Mouse (Mus musculus) C2C12 (cell line): ENCODE data around the gene Trpv4.

Source experiments
- CTCF ChIP-seq: IDR thresholded peaks from one replicate; pipeline ENCODE4 v1.5.1; 2011; ENCODE audit not compliant: control insufficient read depth, insufficient read depth, insufficient read length
- FOSL1 ChIP-seq: IDR thresholded peaks from one replicate; pipeline ENCODE4 v1.8.0; 2011; ENCODE audit warnings: mild to moderate bottlenecking, low read length; ENCODE audit not compliant: poor library complexity, insufficient read depth, severe bottlenecking
- MAX ChIP-seq: IDR thresholded peaks from one replicate; pipeline ENCODE4 v1.6.1; 2011; ENCODE audit warnings: mild to moderate bottlenecking, control low read depth
- MYOD1 ChIP-seq: IDR thresholded peaks from one replicate; pipeline ENCODE4 v1.6.1; 2011; ENCODE audit warnings: low read depth; ENCODE audit not compliant: control insufficient read depth, insufficient read length
- MYOG ChIP-seq: IDR thresholded peaks from one replicate; pipeline ENCODE4 v1.6.1; 2011; ENCODE audit not compliant: control insufficient read depth, insufficient read length; ENCODE audit errors: extremely low read depth
- USF1 ChIP-seq: IDR thresholded peaks from one replicate; pipeline ENCODE4 v1.6.1; 2011; ENCODE audit warnings: low read depth, mild to moderate bottlenecking, control low read depth, moderate library complexity

DNA sequence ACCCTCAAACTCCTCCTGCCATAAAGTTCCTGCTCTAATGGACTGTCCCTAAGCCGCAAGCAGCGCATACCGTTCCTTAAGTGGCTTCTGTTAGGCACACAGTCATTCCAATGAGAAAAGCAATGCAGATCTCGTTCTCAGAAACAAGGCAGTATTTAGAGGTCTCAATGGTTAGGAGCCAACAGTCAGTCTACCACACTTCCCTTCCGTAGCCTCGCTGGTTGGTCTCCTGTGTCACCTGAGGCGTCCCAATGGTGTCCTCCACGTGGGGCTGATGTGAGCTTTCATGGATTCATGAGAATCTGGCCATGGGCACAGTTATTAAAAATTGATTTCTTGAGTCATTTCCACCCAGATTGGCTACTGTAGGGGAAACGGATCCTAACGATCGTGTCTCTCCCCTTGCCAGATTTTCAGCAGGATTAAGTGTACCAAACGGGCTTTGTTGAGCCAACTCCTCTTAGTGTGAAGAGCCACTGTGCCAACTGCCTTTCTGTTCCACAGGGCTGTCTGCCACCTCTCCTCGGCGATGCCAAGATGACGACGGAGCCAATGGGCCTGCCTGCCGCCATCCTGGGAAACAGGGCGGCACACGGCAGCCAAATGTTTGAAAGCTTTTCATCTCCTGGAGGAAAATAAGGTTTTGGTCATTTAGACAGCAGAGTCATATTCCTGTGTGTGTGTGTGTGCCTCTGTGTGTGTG, 40.0 kb upstream of the Trpv4 start:
- TF ChIP-seq CTCF (no peak), MAX (no peak), USF1 (no peak), FOSL1 (no peak), MYOG (no peak), MYOD1 (no peak)
